Mouse (Mus musculus) neural tube, embryonic 15.5 days (tissue): ENCODE results near the gene Esrp2. TPM values are rescaled to one million over a fixed set of nuclear protein-coding genes. Genes with fewer than 3 reads are reported as not detected.

ENCODE experiments used
- ATAC-seq: fragments of 200-750 bp; cut with Nextera tagmentation; 2 replicates; pipeline ENCODE4 v1.8.0; 2017; ENCODE audit warnings: mild to moderate bottlenecking, moderate TSS enrichment, moderate library complexity; ENCODE audit not compliant: low FRiP score
- H3K27ac ChIP-seq: fragments of 300-500 bp; sonication (generic); replicated peaks from 2 replicates; pipeline ENCODE4 v1.5.1; 2015; ENCODE audit warnings: mild to moderate bottlenecking, inconsistent platforms
- H3K27me3 ChIP-seq: fragments of 300-500 bp; sonication (generic); replicated peaks from 2 replicates; pipeline ENCODE4 v1.6.1; 2015; ENCODE audit warnings: inconsistent platforms
- H3K36me3 ChIP-seq: fragments of 300-500 bp; sonication (generic); 2 replicates; pipeline ENCODE4 v1.6.1; 2015; ENCODE audit warnings: inconsistent platforms
- H3K4me1 ChIP-seq: fragments of 300-500 bp; sonication (generic); 2 replicates; pipeline ENCODE4 v1.6.1; 2015; ENCODE audit warnings: inconsistent platforms
- H3K4me2 ChIP-seq: fragments of 300-500 bp; sonication (generic); 2 replicates; pipeline ENCODE4 v1.6.1; 2015; ENCODE audit warnings: inconsistent platforms, mild to moderate bottlenecking, moderate library complexity
- H3K4me3 ChIP-seq: fragments of 300-500 bp; sonication (generic); replicated peaks from 2 replicates; pipeline ENCODE4 v1.5.1; 2015; ENCODE audit warnings: mild to moderate bottlenecking, inconsistent platforms
- H3K9ac ChIP-seq: fragments of 300-500 bp; sonication (generic); replicated peaks from 2 replicates; pipeline ENCODE4 v1.6.1; 2015; ENCODE audit warnings: mild to moderate bottlenecking, inconsistent platforms
- H3K9me3 ChIP-seq: fragments of 300-500 bp; sonication (generic); replicated peaks from 2 replicates; pipeline ENCODE4 v1.6.1; 2016; ENCODE audit warnings: inconsistent platforms
- WGBS: fragments of 180-500 bp; shearing (Covaris S2); methylation state at CpG from one replicate; pipeline ENCODE4 v1.1.7; 2015; ENCODE audit warnings: mixed read lengths; 5-methylcytosine and 5-hydroxymethylcytosine counted together
- polyA plus RNA-seq: library from polyadenylated mRNA; unstranded; fragments of >200 nt; fragmentation: Nextera tagmentation; extraction: Ambion mirVana; gene quantifications from 2 replicates; pipeline ENCODE4 v1.2.1, GENCODE M21; 2015

Esrp2 gene
- polyA plus RNA-seq, 1 experiment from 2014 or later: 0.17 TPM

DNA sequence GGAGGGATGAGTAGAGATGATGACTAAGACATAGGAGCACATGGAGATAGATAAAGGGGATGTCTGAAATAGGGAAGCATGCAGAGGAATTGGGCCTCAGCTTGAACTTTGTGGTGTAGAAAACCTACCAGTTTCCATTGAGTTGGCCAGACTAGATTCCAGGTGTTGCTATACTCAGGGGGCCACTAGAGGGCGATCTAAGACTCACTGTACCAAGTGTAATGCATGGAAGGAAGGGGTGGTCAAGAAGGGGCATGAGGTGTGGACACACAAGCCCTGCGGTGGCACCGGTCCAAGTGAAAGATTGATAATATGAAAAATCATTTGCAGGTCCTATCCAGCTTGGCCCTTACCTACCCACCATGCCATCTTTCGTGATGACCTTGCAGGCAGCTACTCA lies 28.7 kb upstream of the Esrp2 start:
- WGBS: 49% methylated on average over 4 of the region's 4 CpGs

DNA sequence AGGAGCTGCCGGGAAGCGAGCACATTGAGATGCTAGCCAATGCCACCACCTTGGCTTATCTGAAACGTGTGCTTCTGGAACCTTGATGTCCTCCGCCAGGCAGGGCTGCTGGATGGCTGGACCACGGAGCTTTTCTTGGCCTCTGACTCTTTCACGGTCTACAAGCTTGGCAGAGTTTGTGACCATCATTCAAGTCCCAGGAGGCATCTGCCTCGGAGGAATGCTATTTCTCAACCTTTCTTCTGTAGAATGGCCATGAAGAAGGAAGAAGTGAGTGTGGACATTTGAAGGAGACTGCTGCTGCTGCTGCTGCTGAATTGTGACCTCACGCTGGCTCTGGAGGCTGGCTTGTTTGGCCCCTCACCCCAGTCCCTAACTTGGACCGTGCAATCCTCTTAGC lies 26.5 kb upstream of the Esrp2 start:
- 93% methylated on average over 9 of the region's 9 CpGs for WGBS
- Histone ChIP-seq H3K4me3 (no peak overlapping the region), H3K36me3 (peaks cover 60% of the 10 kb centered on the region), H3K27ac (no peak overlapping the region), H3K4me1 (peaks cover 7% of the 10 kb centered on the region), H3K4me2 (no peak overlapping the region), H3K27me3 (no peaks in the 10 kb centered on the region), H3K9ac (no peak overlapping the region), H3K9me3 (no peaks in the 10 kb centered on the region)
- ATAC-seq: no peak

More for the DNA sequence above, 28.7 kb upstream of the Esrp2 start:
- Histone ChIP-seq H3K4me1 (peaks cover 16% of the 10 kb centered on the region), H3K4me3 (no peak overlapping the region), H3K27me3 (no peaks in the 10 kb centered on the region), H3K4me2 (no peak overlapping the region), H3K9ac (no peak overlapping the region), H3K9me3 (no peaks in the 10 kb centered on the region), H3K27ac (no peak overlapping the region), H3K36me3 (peaks cover 41% of the 10 kb centered on the region)
- ATAC-seq: no peak

DNA sequence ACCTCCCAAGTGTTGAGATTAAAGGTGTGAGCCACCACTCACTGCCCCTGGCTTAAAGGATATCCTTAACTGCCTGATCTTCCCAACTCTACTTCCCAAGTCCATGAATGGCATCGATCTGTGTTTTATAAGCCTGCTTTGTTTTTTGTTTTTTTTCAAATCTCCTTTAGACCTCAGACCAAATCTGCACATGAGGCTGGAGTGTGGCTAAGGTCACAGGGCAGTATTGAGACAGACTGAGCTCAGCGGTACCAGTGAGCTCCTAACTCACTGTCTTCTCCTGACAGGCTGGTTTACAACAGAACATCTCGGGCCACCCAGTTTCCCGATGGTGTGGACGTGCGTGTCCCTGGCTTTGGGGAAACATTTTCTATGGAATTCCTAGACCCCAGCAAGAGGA lies 23.1 kb upstream of the Esrp2 start:
- H3K27ac ChIP-seq: no peak overlapping the region
- no peaks in the 10 kb centered on the region for H3K4me1 ChIP-seq
- no peaks in the 10 kb centered on the region for H3K27me3 ChIP-seq
- H3K9me3 ChIP-seq: no peaks in the 10 kb centered on the region
- WGBS: 91% methylated on average over 6 of the region's 6 CpGs
- no peak for ATAC-seq
- H3K9ac ChIP-seq: no peak overlapping the region
- no peak overlapping the region for H3K4me3 ChIP-seq
- H3K36me3 ChIP-seq: peaks cover 78% of the 10 kb centered on the region
- H3K4me2 ChIP-seq: no peak overlapping the region

DNA sequence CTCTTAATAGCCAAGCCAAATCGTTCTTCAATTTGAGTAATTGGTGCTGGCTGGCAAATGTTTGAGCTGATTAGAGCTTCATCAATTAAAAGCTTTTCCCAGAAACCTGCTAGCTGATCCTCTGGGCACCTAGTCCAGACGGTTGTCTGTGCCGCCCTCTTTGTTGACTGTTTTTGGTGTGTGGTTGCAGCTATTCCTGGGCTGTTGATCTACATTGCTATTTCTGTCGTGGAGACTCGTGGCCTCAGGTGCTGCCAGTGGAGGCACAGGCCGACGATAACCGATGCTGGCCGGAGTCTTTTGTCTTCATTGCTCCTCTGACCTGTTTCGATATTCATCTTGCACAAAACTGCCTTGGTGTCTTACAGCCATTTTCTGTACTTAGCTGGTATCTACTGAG lies 21.6 kb upstream of the Esrp2 start:
- no peaks in the 10 kb centered on the region for H3K4me1 ChIP-seq
- H3K9me3 ChIP-seq: no peaks in the 10 kb centered on the region
- 93% methylated on average over 10 of the region's 10 CpGs for WGBS
- H3K27me3 ChIP-seq: no peaks in the 10 kb centered on the region
- H3K4me3 ChIP-seq: no peak overlapping the region
- H3K9ac ChIP-seq: no peak overlapping the region
- peaks cover 71% of the 10 kb centered on the region for H3K36me3 ChIP-seq
- H3K4me2 ChIP-seq: no peak overlapping the region
- no peak overlapping the region for H3K27ac ChIP-seq
- no peak for ATAC-seq

DNA sequence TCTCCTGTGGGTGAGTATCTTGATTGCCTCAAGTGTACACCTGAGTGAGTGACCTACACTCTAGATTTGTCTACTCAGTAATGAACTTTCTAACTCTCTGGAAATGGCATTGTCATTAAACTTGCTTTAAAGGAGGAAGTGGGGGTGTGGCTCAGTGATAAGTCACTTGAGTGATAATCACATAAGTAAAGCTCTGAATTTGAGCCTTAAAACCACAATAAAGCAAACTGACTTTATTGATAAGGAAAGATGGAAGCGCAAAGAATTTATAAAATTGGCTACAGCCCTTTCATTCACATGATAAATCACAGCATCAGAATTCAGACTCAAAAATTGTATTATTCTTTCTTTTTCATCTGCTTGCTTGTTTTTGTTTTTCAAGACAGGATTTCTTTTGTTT lies 20.6 kb upstream of the Esrp2 start:
- WGBS: 100% methylated on average over 1 of the region's 1 CpGs
- Histone ChIP-seq H3K9me3 (no peaks in the 10 kb centered on the region), H3K36me3 (peaks cover 62% of the 10 kb centered on the region), H3K4me3 (no peak overlapping the region), H3K27ac (no peak overlapping the region), H3K4me2 (no peak overlapping the region), H3K9ac (no peak overlapping the region), H3K27me3 (no peaks in the 10 kb centered on the region), H3K4me1 (no peaks in the 10 kb centered on the region)
- no peak for ATAC-seq

DNA sequence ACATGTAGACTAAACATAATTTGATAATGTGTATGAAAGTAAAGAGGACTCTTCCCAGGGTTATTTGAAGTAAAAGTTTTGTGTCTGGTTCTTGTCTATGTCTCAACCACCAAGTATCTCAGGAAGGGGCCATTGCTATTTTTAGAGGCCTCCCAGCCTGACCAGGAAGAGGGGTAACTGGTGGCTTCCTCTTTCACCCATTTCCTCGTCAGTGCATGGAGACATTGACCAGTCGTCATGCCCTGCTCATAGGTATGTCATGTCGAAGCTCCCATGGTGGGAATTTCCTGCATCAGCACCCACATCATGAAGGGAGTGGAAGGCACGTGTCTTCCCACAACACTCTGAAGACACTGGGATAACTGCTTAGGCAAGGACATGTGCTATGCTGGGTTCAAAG lies 16.1 kb upstream of the Esrp2 start:
- WGBS: 85% methylated on average over 4 of the region's 4 CpGs

DNA sequence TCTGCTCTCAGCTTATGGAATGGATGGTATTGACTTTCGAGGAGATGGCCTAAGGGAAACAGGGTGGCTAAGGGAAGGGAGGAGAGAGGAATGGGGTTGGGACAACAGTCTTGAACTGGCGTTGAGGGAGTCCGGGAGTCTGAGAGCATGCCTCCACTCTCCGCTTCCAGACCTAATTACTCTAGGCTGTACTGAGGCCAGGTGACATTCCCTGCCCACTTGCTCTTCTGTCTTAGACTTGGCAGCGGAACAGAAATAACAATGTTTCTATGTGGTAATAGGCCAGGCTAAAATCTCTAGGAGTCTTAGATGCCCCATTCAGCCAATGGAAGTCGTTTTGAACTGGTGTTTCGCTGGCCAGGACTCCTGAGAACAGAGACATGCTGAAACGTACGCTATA lies 14.3 kb upstream of the Esrp2 start:
- H3K9ac ChIP-seq: peak overlapping the region; percentile 82
- no peak overlapping the region for H3K27ac ChIP-seq
- no peak for ATAC-seq
- 84% methylated on average over 9 of the region's 9 CpGs for WGBS
- H3K9me3 ChIP-seq: no peaks in the 10 kb centered on the region
- no peaks in the 10 kb centered on the region for H3K27me3 ChIP-seq
- H3K4me1 ChIP-seq: peaks cover 21% of the 10 kb centered on the region
- peaks cover 12% of the 10 kb centered on the region for H3K36me3 ChIP-seq
- H3K4me3 ChIP-seq: peak overlapping the region; percentile 93
- peak overlapping the region; percentile 82 for H3K4me2 ChIP-seq

More for the DNA sequence above, 16.1 kb upstream of the Esrp2 start:
- Histone ChIP-seq H3K27me3 (no peaks in the 10 kb centered on the region), H3K27ac (no peak overlapping the region), H3K4me2 (no peak overlapping the region), H3K4me1 (peaks cover 21% of the 10 kb centered on the region), H3K9me3 (no peaks in the 10 kb centered on the region), H3K9ac (no peak overlapping the region), H3K36me3 (peaks cover 20% of the 10 kb centered on the region), H3K4me3 (no peak overlapping the region)
- no peak for ATAC-seq

DNA sequence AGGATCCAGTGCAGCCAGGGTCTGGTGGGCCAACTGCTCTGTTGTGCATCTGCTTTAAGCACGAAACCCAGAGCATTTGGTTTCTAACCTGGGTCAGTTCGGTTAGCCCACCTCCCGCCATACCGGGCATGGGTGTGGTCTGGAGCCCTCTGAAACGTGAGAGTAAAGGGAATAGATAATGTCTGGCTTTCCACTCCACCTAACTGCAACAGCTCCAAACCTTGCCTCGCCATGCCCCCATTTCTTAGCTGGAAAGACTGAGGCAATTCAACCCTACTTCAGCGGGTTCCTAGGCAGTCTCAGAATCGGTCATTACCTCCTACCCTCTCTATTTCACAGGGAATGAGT lies 13.9 kb upstream of the Esrp2 start:
- WGBS: 21% methylated on average over 8 of the region's 8 CpGs
- peaks cover 21% of the 10 kb centered on the region for H3K4me1 ChIP-seq
- peak overlapping the region; percentile 93 for H3K4me3 ChIP-seq
- no peaks in the 10 kb centered on the region for H3K9me3 ChIP-seq
- peaks cover 10% of the 10 kb centered on the region for H3K36me3 ChIP-seq
- H3K27ac ChIP-seq: peak overlapping the region; percentile 72
- peak overlapping the region; percentile 82 for H3K4me2 ChIP-seq
- no peaks in the 10 kb centered on the region for H3K27me3 ChIP-seq
- ATAC-seq: no peak; the same call in 1 of the 2 replicates
- peak overlapping the region; percentile 82 for H3K9ac ChIP-seq

DNA sequence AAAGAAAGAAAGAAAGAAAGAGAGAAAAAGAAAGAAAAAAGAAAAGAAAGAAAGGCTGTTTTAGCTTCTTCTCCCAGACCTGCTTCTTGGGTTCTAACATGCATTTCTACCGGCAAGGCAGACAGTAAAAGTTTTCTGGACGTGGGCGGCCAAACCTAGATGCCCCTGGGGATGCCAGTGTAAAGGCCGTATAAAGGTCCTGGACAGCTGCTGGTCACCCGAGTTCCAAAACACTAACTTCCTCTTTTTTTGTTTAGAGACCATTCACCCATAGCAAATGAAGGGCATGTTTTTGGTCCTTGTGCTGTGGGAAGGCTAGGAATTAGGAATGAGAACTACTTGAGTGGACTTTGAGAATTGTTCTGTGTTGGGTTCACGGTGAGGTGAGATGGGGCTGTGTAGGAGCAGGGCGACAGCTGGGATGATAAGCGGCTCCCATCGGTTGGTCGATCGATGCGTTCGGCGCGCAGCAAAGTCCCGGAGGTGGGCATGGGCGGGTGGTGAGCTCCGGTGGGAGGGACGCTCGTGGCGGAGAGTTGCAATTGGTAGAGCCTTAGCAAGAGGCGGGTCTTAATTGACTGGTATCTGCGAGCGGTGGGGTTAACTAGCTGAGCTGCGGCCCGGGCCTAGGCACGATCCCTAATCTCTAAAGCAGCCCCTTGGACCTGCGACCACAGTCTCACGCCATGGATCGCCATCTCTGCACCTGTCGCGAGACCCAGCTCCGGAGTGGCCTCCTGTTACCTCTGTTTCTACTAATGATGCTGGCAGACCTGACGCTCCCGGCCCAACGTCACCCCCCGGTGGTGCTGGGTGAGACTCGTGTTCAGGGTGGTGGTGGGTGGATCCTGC lies 13.3 kb upstream of the Esrp2 start, which contains the start of gene Pla2g15:
Gene Pla2g15 (plus strand): TSS at position 599 of the 852 bp plus-strand sequence.
- Histone ChIP-seq H3K27me3 (no peaks in the 10 kb centered on the region), H3K4me3 (peak within 1 kb of the TSS; percentile 93), H3K4me1 (peaks cover 21% of the 10 kb centered on the region), H3K36me3 (peaks cover 6% of the 10 kb centered on the region), H3K9ac (peak within 1 kb of the TSS; percentile 82), H3K27ac (peak within 1 kb of the TSS; percentile 72), H3K4me2 (peak within 1 kb of the TSS; percentile 82), H3K9me3 (no peaks in the 10 kb centered on the region)
- WGBS: 1% methylated on average over 38 of the region's 38 CpGs
- peak; percentile 98 for ATAC-seq

DNA sequence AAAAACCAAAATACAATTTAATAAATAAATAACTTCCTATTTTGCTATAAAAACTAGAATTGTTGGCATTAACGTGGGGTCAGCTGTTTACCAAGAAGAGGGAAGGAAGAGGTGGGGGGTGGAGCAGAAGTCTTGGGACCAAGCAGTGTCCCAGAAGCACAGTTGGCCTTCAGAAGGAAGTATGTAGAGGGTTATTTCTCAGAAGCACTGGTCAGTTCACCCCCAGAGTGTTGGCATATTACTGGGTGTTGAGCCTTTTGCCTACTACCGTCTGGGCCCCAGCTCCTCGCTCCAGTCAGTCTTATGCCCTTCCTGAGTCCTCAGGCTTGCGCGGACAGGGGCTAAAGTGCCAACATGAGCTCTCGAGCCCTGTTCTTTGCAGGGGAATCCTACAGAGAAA lies 12.3 kb upstream of the Esrp2 start:
- Histone ChIP-seq H3K4me1 (peaks cover 21% of the 10 kb centered on the region), H3K36me3 (no peaks in the 10 kb centered on the region), H3K9ac (no peak overlapping the region), H3K27ac (no peak overlapping the region), H3K4me3 (no peak overlapping the region), H3K27me3 (no peaks in the 10 kb centered on the region), H3K9me3 (no peaks in the 10 kb centered on the region), H3K4me2 (no peak overlapping the region)
- ATAC-seq: no peak
- WGBS: 90% methylated on average over 6 of the region's 6 CpGs

DNA sequence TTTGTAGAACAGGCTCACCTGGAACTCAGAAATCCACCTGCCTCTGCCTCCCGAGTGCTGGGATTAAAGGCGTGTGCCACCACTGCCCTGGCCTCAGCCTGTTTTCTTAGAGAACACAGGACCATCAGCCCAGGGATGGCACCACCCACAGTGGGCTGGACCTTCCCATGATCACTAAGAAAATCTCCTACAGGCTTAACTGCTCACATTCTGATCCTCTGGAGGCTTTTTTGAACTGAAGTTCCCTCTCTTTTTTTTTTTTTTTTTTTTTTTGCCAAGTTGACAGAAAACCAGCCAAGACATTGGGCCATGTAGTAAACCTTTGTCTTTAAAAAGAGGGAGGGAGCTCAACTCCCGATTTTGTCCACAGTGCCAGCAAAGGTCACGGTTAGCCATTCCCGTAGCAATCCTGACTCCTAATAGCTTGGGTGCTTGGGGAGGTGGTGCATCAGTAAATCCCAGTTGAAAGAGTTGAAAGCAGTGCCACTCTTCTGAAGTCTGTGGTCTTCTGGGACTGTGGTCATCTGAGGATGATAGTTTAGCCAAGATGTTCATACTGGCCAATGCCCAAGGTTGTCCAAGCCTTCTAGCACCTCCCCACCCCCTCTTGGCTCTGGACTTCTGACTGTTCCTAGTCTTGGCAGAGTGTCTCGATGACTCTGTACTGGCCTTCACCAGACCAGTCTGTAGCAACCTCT lies 11.2 kb upstream of the Esrp2 start:
- Histone ChIP-seq H3K4me3 (no peak overlapping the region), H3K9ac (no peak overlapping the region), H3K4me1 (peaks cover 21% of the 10 kb centered on the region), H3K27me3 (no peaks in the 10 kb centered on the region), H3K4me2 (no peak overlapping the region), H3K36me3 (no peaks in the 10 kb centered on the region), H3K9me3 (no peaks in the 10 kb centered on the region), H3K27ac (no peak overlapping the region)
- WGBS: 86% methylated on average over 6 of the region's 6 CpGs
- ATAC-seq: no peak

DNA sequence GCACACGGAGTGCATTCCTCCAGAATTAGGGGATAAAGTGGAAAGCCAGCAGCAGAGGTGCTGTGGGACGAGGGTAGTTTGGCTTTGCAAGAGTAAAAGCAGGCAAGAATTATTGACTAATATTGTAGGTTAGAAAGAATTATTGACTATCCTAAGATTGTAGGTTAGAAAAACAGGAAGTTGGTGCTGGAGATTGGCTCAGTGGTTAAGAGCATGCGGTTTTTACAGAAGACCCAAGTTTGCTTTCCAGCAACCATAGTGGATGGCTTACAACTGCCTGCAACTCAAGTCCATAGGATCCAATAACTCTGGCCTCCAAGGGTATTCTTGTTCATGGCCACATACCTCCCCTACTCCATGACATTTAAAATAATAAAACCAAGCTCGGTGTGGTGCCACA lies 9.2 kb upstream of the Esrp2 start:
- no peaks in the 10 kb centered on the region for H3K27me3 ChIP-seq
- H3K27ac ChIP-seq: no peak overlapping the region

More for the DNA sequence above, 9.2 kb upstream of the Esrp2 start:
- Histone ChIP-seq H3K4me2 (no peak overlapping the region), H3K36me3 (no peaks in the 10 kb centered on the region), H3K4me1 (peaks cover 11% of the 10 kb centered on the region), H3K9ac (no peak overlapping the region), H3K4me3 (no peak overlapping the region), H3K9me3 (no peaks in the 10 kb centered on the region)
- 94% methylated on average over 4 of the region's 4 CpGs for WGBS
- no peak for ATAC-seq
